Mouse (Mus musculus): ENCODE measurements around the gene Btbd11.

The Btbd11 gene

GRCm38 (mm10) chr10:85475642-85476345 lies 89.2 kb downstream of the Btbd11 start:
- DNase-seq (ENCODE audit: low spot score in 2 of 2), result no peak

GRCm38 (mm10) chr10:85479959-85480625 lies 93.5 kb downstream of the Btbd11 start:
- DNase-seq (ENCODE audit: low spot score in 2 of 2), result no peak

- no peak for DNase-seq (ENCODE audit: low spot score in 2 of 2)
Observed at GRCm38 (mm10) chr10:85481106-85481505, 94.5 kb downstream of the Btbd11 start.

- DNase-seq (ENCODE audit: low spot score in 2 of 2), result peak; percentile 63 to 76
Observed at GRCm38 (mm10) chr10:85482064-85482473, 95.5 kb downstream of the Btbd11 start.

- DNase-seq (ENCODE audit: low spot score in 2 of 2), result no peak
Observed at GRCm38 (mm10) chr10:85482480-85482879, 95.9 kb downstream of the Btbd11 start.

- no peak for DNase-seq (ENCODE audit: low spot score in 2 of 2)
Observed at GRCm38 (mm10) chr10:85486456-85486855, 99.8 kb downstream of the Btbd11 start.

GRCm38 (mm10) chr10:85492583-85492982 lies 106.0 kb downstream of the Btbd11 start:
- DNase-seq (ENCODE audit: low spot score in 2 of 2), result no peak

GRCm38 (mm10) chr10:85496358-85496757 lies 109.7 kb downstream of the Btbd11 start:
- DNase-seq (ENCODE audit: low spot score in 2 of 2), result no peak

- DNase-seq (ENCODE audit: low spot score in 2 of 2), result no peak
Observed at GRCm38 (mm10) chr10:85496981-85497380, 110.4 kb downstream of the Btbd11 start.

- DNase-seq (ENCODE audit: low spot score in 2 of 2), result no peak
Observed at GRCm38 (mm10) chr10:85497931-85498330, 111.3 kb downstream of the Btbd11 start.

- no peak for DNase-seq (ENCODE audit: low spot score in 2 of 2)
Observed at GRCm38 (mm10) chr10:85500573-85501155, 114.0 kb downstream of the Btbd11 start.

GRCm38 (mm10) chr10:85501966-85502566 lies 115.5 kb downstream of the Btbd11 start:
- no peak for DNase-seq (ENCODE audit: low spot score in 2 of 2)

GRCm38 (mm10) chr10:85502656-85503055 lies 116.0 kb downstream of the Btbd11 start:
- no peak for DNase-seq (ENCODE audit: low spot score in 2 of 2)

- DNase-seq (ENCODE audit: low spot score in 2 of 2), result no peak
Observed at GRCm38 (mm10) chr10:85503453-85503852, 116.8 kb downstream of the Btbd11 start.

- no peak for DNase-seq (ENCODE audit: low spot score in 2 of 2)
Observed at GRCm38 (mm10) chr10:85507270-85508050, 120.8 kb downstream of the Btbd11 start.

- no peak for DNase-seq (ENCODE audit: low spot score in 2 of 2)
Observed at GRCm38 (mm10) chr10:85508193-85508794, 121.7 kb downstream of the Btbd11 start.

GRCm38 (mm10) chr10:85509000-85509399 lies 122.4 kb downstream of the Btbd11 start:
- no peak for DNase-seq (ENCODE audit: low spot score in 2 of 2)

GRCm38 (mm10) chr10:85510329-85510728 lies 123.7 kb downstream of the Btbd11 start:
- no peak for DNase-seq (ENCODE audit: low spot score in 2 of 2)

- no peak for DNase-seq (ENCODE audit: low spot score in 2 of 2)
Observed at GRCm38 (mm10) chr10:85512808-85513207, 126.2 kb downstream of the Btbd11 start.

GRCm38 (mm10) chr10:85517223-85518110 lies 130.9 kb downstream of the Btbd11 start:
- DNase-seq (ENCODE audit: low spot score in 2 of 2), result peak in 1 of 2 experiments; percentile 42

Data from right cerebral cortex, postnatal 10 days (tissue).